Mouse (Mus musculus) forebrain, postnatal 0 days (tissue): ENCODE results near the gene Nrxn3. TPM values are rescaled to one million over a fixed set of nuclear protein-coding genes. Genes with fewer than 3 reads are reported as not detected.

ENCODE experiments used
- ATAC-seq: fragments of 200-750 bp; cut with Nextera tagmentation; 2 replicates; pipeline ENCODE4 v1.8.0; 2017; ENCODE audit warnings: mild to moderate bottlenecking, moderate library complexity
- DNase-seq: peaks from one replicate; pipeline ENCODE4 v3.0.0-alpha.2; 2015
- H3K27ac ChIP-seq: fragments of 300-500 bp; sonication (generic); 2 replicates; pipeline ENCODE4 v1.5.1; 2014; ENCODE audit warnings: low read depth, mild to moderate bottlenecking, antibody characterized with exemption, low read length, moderate library complexity, mixed read lengths
- H3K27me3 ChIP-seq: fragments of 300-500 bp; sonication (generic); 2 replicates; pipeline ENCODE4 v1.6.1; 2014; ENCODE audit warnings: mild to moderate bottlenecking, low read length, mixed read lengths; ENCODE audit not compliant: insufficient read depth
- H3K36me3 ChIP-seq: fragments of 300-500 bp; sonication (generic); 2 replicates; pipeline ENCODE4 v1.6.1; 2014; ENCODE audit warnings: mild to moderate bottlenecking, moderate library complexity; ENCODE audit not compliant: insufficient read depth
- H3K4me1 ChIP-seq: fragments of 300-500 bp; sonication (generic); 2 replicates; pipeline ENCODE4 v1.6.1; 2014; ENCODE audit warnings: antibody characterized with exemption; ENCODE audit not compliant: insufficient read depth
- H3K4me2 ChIP-seq: fragments of 300-500 bp; sonication (generic); 2 replicates; pipeline ENCODE4 v1.6.1; 2014; ENCODE audit warnings: low read depth, mild to moderate bottlenecking, moderate library complexity
- H3K4me3 ChIP-seq: fragments of 300-500 bp; sonication (generic); 2 replicates; pipeline ENCODE4 v1.5.1; 2014; ENCODE audit warnings: low read depth, low read length, mixed read lengths
- H3K9ac ChIP-seq: fragments of 300-500 bp; sonication (generic); 2 replicates; pipeline ENCODE4 v1.6.1; 2014; ENCODE audit warnings: mild to moderate bottlenecking
- H3K9me3 ChIP-seq: fragments of 300-500 bp; sonication (generic); 2 replicates; pipeline ENCODE4 v1.6.1; 2016; ENCODE audit warnings: low read length
- CTCF ChIP-seq: sonication (generic); IDR thresholded peaks from 2 replicates; pipeline ENCODE4 v1.5.1; 2016; ENCODE audit warnings: antibody characterized with exemption, control low read depth, low read depth
- WGBS: fragments of 180-500 bp; shearing (Covaris S2); extraction: QIAGEN DNeasy Blood & Tissue Kit; methylation state at CpG from one replicate; pipeline ENCODE4 v1.1.7; 2014; 5-methylcytosine and 5-hydroxymethylcytosine counted together
- polyA plus RNA-seq: library from polyadenylated mRNA; unstranded; fragments of >200 nt; fragmentation: Nextera tagmentation; extraction: Ambion mirVana; gene quantifications from 2 replicates; pipeline ENCODE4 v1.2.1, GENCODE M21; 2015
- total RNA-seq: library from RNA; depleted of rRNA; stranded (reverse); fragments of >200 nt; gene quantifications from 2 replicates; pipeline ENCODE4 v1.2.3, GENCODE M21; 2014

Gene Nrxn3
- total and polyA plus RNA-seq, 2 experiments from 2014 or later: 59.9 to 94.6 TPM

DNA sequence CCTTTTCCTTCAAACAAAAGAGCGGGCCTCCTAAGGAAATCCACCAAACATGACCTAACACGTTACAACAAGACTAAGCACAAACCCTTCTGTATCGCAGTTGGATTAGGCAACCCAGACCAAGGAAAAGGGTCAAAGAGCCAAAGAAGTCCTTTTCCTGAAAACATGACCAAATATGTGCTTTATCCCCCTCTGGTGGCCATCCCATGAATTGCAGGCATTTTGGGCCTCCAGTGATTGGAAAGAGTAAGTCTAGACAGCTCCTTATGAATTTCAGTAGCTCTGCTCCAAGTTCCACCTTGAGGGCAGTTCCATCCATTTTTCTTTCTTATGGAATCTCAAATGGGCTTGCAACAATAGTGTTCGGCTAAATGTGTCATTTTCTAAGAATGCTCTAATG, 579.3 kb downstream of the Nrxn3 start:
- 48% methylated on average over 4 of the region's 4 CpGs for WGBS
- Histone ChIP-seq H3K4me2 (no peak overlapping the region), H3K27ac (no peak overlapping the region), H3K9me3 (no peaks in the 10 kb centered on the region), H3K36me3 (no peaks in the 10 kb centered on the region), H3K4me3 (no peak overlapping the region), H3K9ac (no peak overlapping the region), H3K27me3 (no peaks in the 10 kb centered on the region), H3K4me1 (no peaks in the 10 kb centered on the region)
- ATAC-seq (0 out of 2 replicates have a peak, but pooled peaks have one; percentile 5), DNase-seq (peak; percentile 85)
- TF ChIP-seq CTCF: peak; percentile 89

DNA sequence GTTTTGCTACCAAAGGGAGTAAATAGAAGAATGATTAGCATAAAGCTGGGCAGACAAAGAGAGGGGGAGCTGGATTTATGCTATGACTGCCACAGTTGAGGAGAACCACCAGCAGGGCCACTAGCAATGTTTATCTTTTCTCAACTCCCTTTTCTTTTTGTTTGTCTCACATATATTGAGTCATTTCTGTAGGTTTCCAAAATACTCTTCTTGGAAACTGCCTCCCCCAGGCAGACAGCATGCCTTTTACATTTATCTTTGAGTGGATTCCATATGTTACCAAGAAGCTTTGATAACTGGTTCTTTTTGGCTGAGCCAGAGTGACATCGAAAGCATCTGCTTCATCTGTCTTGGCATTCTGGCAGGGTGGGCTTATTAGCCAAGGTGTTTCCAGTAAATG, 587.5 kb downstream of the Nrxn3 start:
- no peak overlapping the region for H3K4me2 ChIP-seq
- H3K9ac ChIP-seq: no peak overlapping the region
- H3K9me3 ChIP-seq: no peaks in the 10 kb centered on the region
- no peaks in the 10 kb centered on the region for H3K36me3 ChIP-seq
- TF ChIP-seq CTCF: no peak
- no peaks in the 10 kb centered on the region for H3K27me3 ChIP-seq
- H3K4me3 ChIP-seq: no peak overlapping the region
- no peak overlapping the region for H3K27ac ChIP-seq
- 87% methylated on average over 1 of the region's 1 CpGs for WGBS
- no peak for ATAC-seq
- DNase-seq: no peak
- H3K4me1 ChIP-seq: no peaks in the 10 kb centered on the region

DNA sequence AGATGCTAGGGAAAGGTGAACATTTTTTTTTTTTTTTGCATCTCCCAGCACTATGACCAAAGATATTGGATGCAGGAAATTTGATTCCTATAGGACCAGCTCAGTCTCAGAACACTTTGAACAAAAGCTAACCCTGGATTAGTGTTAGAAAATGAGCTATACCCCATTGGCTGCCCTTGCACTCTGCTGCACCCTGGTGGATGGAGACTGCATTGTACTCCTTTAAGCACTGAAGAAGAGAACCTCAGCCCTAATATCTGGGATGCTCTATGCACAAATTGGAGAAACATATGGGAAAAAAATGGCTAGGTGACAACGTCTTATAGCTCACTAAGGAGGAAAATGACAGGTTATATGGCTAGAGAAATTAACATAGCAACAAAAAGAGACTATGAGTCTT, 589.9 kb downstream of the Nrxn3 start:
- H3K4me1 ChIP-seq: no peaks in the 10 kb centered on the region
- H3K9ac ChIP-seq: no peak overlapping the region
- H3K27ac ChIP-seq: no peak overlapping the region
- H3K27me3 ChIP-seq: no peaks in the 10 kb centered on the region
- peak; percentile 50 for TF ChIP-seq CTCF
- ATAC-seq (no peak), DNase-seq (no peak)
- no peaks in the 10 kb centered on the region for H3K36me3 ChIP-seq
- no peaks in the 10 kb centered on the region for H3K9me3 ChIP-seq
- 27% methylated on average over 1 of the region's 1 CpGs for WGBS
- H3K4me2 ChIP-seq: no peak overlapping the region
- H3K4me3 ChIP-seq: no peak overlapping the region

DNA sequence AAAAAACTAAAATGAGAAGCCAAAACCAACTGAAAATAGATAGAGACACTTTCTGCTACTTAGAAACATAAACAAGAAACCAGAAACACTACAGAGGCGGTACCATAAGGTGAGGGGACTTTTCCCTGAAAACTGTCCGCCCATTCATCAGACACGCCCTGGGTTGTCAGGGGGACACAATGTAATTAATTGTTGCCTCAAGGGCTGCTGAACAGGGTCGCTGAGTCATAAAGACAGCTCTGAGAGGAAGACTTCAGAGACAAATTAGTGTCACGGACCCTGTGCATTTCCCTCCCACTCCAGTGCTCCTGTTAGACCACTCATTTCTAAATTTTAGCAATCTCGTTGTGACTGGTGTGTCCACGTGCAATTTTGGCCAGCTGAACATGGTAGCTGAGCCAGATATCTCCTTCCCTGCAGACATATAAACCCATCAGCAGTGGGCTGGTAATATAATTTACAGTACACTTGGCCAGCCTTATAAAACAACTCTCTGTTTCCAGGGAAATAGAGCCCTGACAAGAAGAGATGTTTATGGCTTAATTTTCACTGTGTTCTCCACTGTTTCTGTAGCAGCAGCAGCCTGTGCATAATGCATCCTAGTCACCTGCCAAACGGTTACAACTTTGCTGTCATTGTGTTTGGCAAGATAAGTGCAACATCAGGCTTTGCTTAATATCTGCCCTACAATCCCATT, 603.3 kb downstream of the Nrxn3 start:
- Histone ChIP-seq H3K36me3 (no peaks in the 10 kb centered on the region), H3K4me3 (no peak overlapping the region), H3K4me1 (no peaks in the 10 kb centered on the region; the same call in 1 of the 2 replicates), H3K4me2 (no peak overlapping the region), H3K27me3 (no peaks in the 10 kb centered on the region), H3K9ac (no peak overlapping the region), H3K9me3 (no peaks in the 10 kb centered on the region), H3K27ac (no peak overlapping the region)
- peak; percentile 7 for DNase-seq
- TF ChIP-seq CTCF: no peak
- ATAC-seq: peak; percentile 56
- 43% methylated on average over 8 of the region's 8 CpGs for WGBS

DNA sequence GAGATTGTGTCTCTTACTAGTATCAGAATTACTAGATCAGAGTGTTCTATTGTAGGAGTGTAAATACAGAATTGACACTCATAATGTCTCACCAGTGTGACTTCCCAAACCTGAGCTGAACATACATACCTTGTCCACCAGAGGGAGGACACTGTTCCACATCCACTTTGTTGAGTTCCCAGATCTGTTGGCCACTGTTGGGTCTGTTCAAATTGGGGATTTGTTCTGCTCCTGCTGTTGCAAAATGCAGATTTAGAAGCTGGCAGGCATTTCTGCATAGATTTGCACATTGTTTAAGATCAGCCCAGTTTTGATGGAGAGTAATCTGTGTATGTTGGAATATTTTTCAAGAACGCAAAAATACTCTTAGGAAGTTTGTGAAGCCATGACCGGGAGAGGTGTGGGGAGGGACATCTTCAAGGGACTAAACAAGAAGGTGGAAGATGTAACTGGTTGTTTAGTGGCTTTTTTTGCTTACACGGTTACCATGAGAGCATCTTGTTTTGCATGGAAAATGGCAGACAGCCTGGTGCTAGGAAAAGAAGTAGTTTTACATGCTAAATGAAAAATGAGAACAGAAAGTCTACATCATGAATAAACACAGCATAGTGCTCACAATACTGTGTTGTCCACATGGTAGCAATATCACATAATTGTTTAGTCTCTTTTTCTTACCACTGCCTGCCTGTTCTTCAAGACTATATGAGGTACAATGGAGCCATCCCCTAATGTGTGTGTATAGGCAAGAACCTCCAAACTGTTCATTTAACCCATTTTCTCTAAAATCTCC, 609.0 kb downstream of the Nrxn3 start:
- H3K4me3 ChIP-seq: no peak overlapping the region
- H3K27ac ChIP-seq: peak overlapping the region; percentile 42
- TF ChIP-seq CTCF: peak; percentile 72
- H3K9ac ChIP-seq: no peak overlapping the region
- H3K4me1 ChIP-seq: no peaks in the 10 kb centered on the region
- H3K4me2 ChIP-seq: no peak overlapping the region
- 71% methylated on average over 3 of the region's 3 CpGs for WGBS
- H3K27me3 ChIP-seq: no peaks in the 10 kb centered on the region
- no peaks in the 10 kb centered on the region for H3K36me3 ChIP-seq
- ATAC-seq (peak; percentile 93), DNase-seq (peak; percentile 83)
- no peaks in the 10 kb centered on the region for H3K9me3 ChIP-seq

DNA sequence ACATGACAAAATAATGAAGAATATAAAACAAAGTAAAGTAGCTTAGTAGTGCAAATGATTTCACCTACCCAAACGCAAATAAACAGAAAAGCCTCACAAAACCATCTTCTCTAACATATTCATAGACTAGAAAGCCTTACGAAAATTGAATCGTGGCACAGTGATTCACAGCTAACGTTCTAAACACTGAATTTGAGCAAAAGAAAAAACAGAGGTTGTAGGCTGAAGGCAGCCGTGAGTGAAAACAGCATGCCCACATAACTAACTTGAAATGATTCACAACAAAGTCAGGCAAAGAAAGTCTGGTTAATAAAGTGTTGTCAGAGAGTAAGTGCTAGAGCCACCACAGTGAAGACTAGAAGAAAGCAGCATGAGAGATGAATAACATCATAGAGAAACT, 610.8 kb downstream of the Nrxn3 start:
- Histone ChIP-seq H3K4me3 (no peak overlapping the region), H3K27me3 (no peaks in the 10 kb centered on the region), H3K27ac (no peak overlapping the region), H3K9me3 (no peaks in the 10 kb centered on the region), H3K4me1 (no peaks in the 10 kb centered on the region), H3K36me3 (no peaks in the 10 kb centered on the region), H3K9ac (no peak overlapping the region), H3K4me2 (no peak overlapping the region)
- whole genome bisulfite sequencing: 76% methylated on average over 5 of the region's 5 CpGs
- ATAC-seq: no peak
- no peak for DNase-seq
- no peak for TF ChIP-seq CTCF

DNA sequence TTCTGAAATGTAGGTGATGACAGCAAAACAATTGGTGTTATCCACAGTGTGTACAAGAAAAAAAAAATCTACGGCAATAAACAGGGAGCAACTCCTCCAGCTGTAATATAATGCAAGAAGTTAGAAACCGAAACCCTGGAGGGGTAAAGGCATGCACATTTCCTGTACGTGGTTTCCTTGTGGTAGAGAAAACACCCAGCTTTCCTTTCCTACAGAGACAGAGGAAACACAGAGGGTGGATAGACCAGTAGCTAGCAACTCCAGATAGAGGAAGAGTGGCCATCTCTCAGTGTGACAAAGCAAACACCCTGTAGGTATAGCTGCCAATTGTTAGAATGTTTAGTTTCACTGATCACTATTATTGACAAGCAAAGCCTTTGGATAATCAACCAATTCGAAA, 642.2 kb downstream of the Nrxn3 start:
- ATAC-seq (no peak), DNase-seq (no peak)
- WGBS: 74% methylated on average over 4 of the region's 4 CpGs
- Histone ChIP-seq H3K9me3 (no peaks in the 10 kb centered on the region), H3K27me3 (no peaks in the 10 kb centered on the region), H3K27ac (no peak overlapping the region), H3K4me2 (no peak overlapping the region), H3K4me3 (no peak overlapping the region), H3K36me3 (no peaks in the 10 kb centered on the region), H3K4me1 (no peaks in the 10 kb centered on the region), H3K9ac (no peak overlapping the region)
- no peak for TF ChIP-seq CTCF
